Comparison of ENCODE assay signal across 9 mouse cellular contexts in genomic region chr3:138857805-138858546, GRCm38 (mm10).
DNase-seq lines count a peak whose midpoint lies in the region; ATAC-seq and TF ChIP-seq lines count a peak whose summit lies in the region.
"Had no signal": no experiment of that assay in that cellular context is flagged by ENCODE, and none has a peak within 500 bp of the region (broad histone marks: within the 10 kb centered on the region; RNA-seq: fewer than 3 reads in every experiment).

No protein-coding gene starts in this region.

- H3K9me3 ChIP-seq in lung, embryonic 14.5 days (ENCODE audit: low read depth, low read length), result no peaks in the 10 kb centered on the region
- H3K9me3 ChIP-seq in embryonic facial prominence, embryonic 14.5 days (ENCODE audit: control insufficient read depth, low read length), result no peaks in the 10 kb centered on the region
- no peaks in the 10 kb centered on the region for H3K9me3 ChIP-seq in intestine, embryonic 15.5 days
- no peaks in the 10 kb centered on the region for H3K9me3 ChIP-seq in stomach, embryonic 14.5 days (ENCODE audit: control insufficient read depth, low read depth, low read length)

- peak overlapping the region; percentile 91 for H3K27ac ChIP-seq in lung, embryonic 14.5 days (ENCODE audit: low read depth)
- peak overlapping the region; percentile 73 for H3K27ac ChIP-seq in embryonic facial prominence, embryonic 14.5 days (replicated peaks; ENCODE audit: low read depth, low read length)
- H3K27ac ChIP-seq in intestine, embryonic 15.5 days, result peak overlapping the region; percentile 28
- H3K27ac ChIP-seq in stomach, embryonic 14.5 days (ENCODE audit: low read length), result peak overlapping the region; percentile 85
- H3K27ac ChIP-seq: liver, embryonic 14.5 days had no signal

- H3K27me3 ChIP-seq in lung, embryonic 14.5 days (ENCODE audit: insufficient read depth, low read length), result no peaks in the 10 kb centered on the region
- no peaks in the 10 kb centered on the region for H3K27me3 ChIP-seq in embryonic facial prominence, embryonic 14.5 days (replicated peaks; ENCODE audit: control insufficient read depth, insufficient read depth, low read length)
- H3K27me3 ChIP-seq in intestine, embryonic 15.5 days (replicated peaks), result no peaks in the 10 kb centered on the region
- no peaks in the 10 kb centered on the region for H3K27me3 ChIP-seq in stomach, embryonic 14.5 days (ENCODE audit: control insufficient read depth, insufficient read depth, low read length)

- no peak overlapping the region for H3K4me3 ChIP-seq in lung, embryonic 14.5 days (ENCODE audit: low read depth, low read length)
- H3K4me3 ChIP-seq in lung, adult 2 months (replicated peaks; ENCODE audit: extremely low read depth, low read depth, low read length), result no peak overlapping the region
- no peak overlapping the region for H3K4me3 ChIP-seq in embryonic facial prominence, embryonic 14.5 days (ENCODE audit: low read depth, low read length)
- no peak overlapping the region for H3K4me3 ChIP-seq in intestine, embryonic 15.5 days (replicated peaks)
- no peak overlapping the region for H3K4me3 ChIP-seq in stomach, embryonic 14.5 days (ENCODE audit: low read depth, low read length)

- peak overlapping the region; percentile 34; the same call in 1 of the 2 replicates for H3K4me2 ChIP-seq in lung, embryonic 14.5 days
- H3K4me2 ChIP-seq in embryonic facial prominence, embryonic 14.5 days (ENCODE audit: low read depth, low read length), result no peak overlapping the region; the same call in 1 of the 2 replicates
- 0 out of 2 replicates have a peak overlapping the region, but pooled peaks have one; percentile 0 for H3K4me2 ChIP-seq in intestine, embryonic 15.5 days (replicated peaks)
- H3K4me2 ChIP-seq in stomach, embryonic 14.5 days (replicated peaks; ENCODE audit: low read depth, low read length), result no peak overlapping the region

- 24% methylated on average over 12 of the region's 12 CpGs for WGBS in lung, embryonic 14.5 days
- WGBS in lung, adult 2 months, result 68% methylated on average over 12 of the region's 12 CpGs
- WGBS in embryonic facial prominence, embryonic 14.5 days, result 31% methylated on average over 12 of the region's 12 CpGs
- whole genome bisulfite sequencing in intestine, embryonic 15.5 days, result 30% methylated on average over 12 of the region's 12 CpGs
- WGBS in stomach, embryonic 14.5 days, result 28% methylated on average over 12 of the region's 12 CpGs

- no peaks in the 10 kb centered on the region for H3K36me3 ChIP-seq in lung, embryonic 14.5 days (ENCODE audit: insufficient read depth)
- no peaks in the 10 kb centered on the region for H3K36me3 ChIP-seq in embryonic facial prominence, embryonic 14.5 days (ENCODE audit: control insufficient read depth, insufficient read depth, low read length)
- H3K36me3 ChIP-seq in intestine, embryonic 15.5 days, result no peaks in the 10 kb centered on the region
- no peaks in the 10 kb centered on the region for H3K36me3 ChIP-seq in stomach, embryonic 14.5 days (ENCODE audit: control insufficient read depth, insufficient read depth, low read length)

- TF ChIP-seq POLR2A in lung, adult 2 months (IDR thresholded peaks at IDR 0.05; ENCODE audit: borderline replicate concordance, extremely low read depth, low read depth, low read length), result no peak

- DNase-seq in lung, embryonic 14.5 days, result peak; percentile 85
- DNase-seq in lung, adult 2 months, result no peak
- DNase-seq in embryonic facial prominence, embryonic 14.5 days (ENCODE audit: low spot score), result peak; percentile 77
- DNase-seq in spleen, adult 12 weeks (ENCODE audit: low spot score), result no peak
- DNase-seq: gastrocnemius, postnatal 14 days had no signal

- TF ChIP-seq CTCF in lung, embryonic 14.5 days (IDR thresholded peaks at IDR 0.05; ENCODE audit: low read depth), result 0 out of 2 replicates have a peak, but pooled peaks have one; percentile 5
- TF ChIP-seq CTCF in lung, adult 2 months (IDR thresholded peaks at IDR 0.05; ENCODE audit: insufficient read depth, low read length), result no peak

- H3K4me1 ChIP-seq in lung, embryonic 14.5 days (ENCODE audit: insufficient read depth), result peaks cover 35% of the 10 kb centered on the region
- H3K4me1 ChIP-seq in lung, adult 2 months (ENCODE audit: control insufficient read depth, insufficient read depth, low read length), result peaks cover 12% of the 10 kb centered on the region
- H3K4me1 ChIP-seq in embryonic facial prominence, embryonic 14.5 days (ENCODE audit: control insufficient read depth, insufficient read depth, low read length), result peaks cover 55% of the 10 kb centered on the region
- H3K4me1 ChIP-seq in intestine, embryonic 15.5 days (replicated peaks), result peaks cover 15% of the 10 kb centered on the region
- peaks cover 41% of the 10 kb centered on the region for H3K4me1 ChIP-seq in stomach, embryonic 14.5 days (ENCODE audit: control insufficient read depth, insufficient read depth, low read length)

- H3K9ac ChIP-seq in lung, embryonic 14.5 days, result no peak overlapping the region
- H3K9ac ChIP-seq in embryonic facial prominence, embryonic 14.5 days (ENCODE audit: low read depth, low read length), result no peak overlapping the region
- H3K9ac ChIP-seq in intestine, embryonic 15.5 days, result no peak overlapping the region
- no peak overlapping the region for H3K9ac ChIP-seq in stomach, embryonic 14.5 days (replicated peaks; ENCODE audit: low read depth, low read length)
- H3K9ac ChIP-seq: liver, embryonic 14.5 days had no signal

- ATAC-seq in lung, embryonic 14.5 days (ENCODE audit: insufficient read depth), result peak; percentile 77
- ATAC-seq in embryonic facial prominence, embryonic 14.5 days (ENCODE audit: low read depth), result peak; percentile 45
- ATAC-seq in intestine, embryonic 15.5 days, result peak; percentile 67
- peak; percentile 62; the same call in 1 of the 2 replicates for ATAC-seq in stomach, embryonic 14.5 days (ENCODE audit: insufficient number of reproducible peaks, insufficient read depth, low FRiP score, low read depth)
- ATAC-seq in CD4-positive, CD25-positive, alpha-beta regulatory T cell, adult 4 months, result no peak

Comparison
In these comparisons a context has a peak if more than half of its experiments do, and no peak if none do; other contexts are left out.
1. DNase-seq: peak in lung, embryonic 14.5 days (single experiment) and embryonic facial prominence, embryonic 14.5 days (single experiment); none in lung, adult 2 months (single experiment) and spleen, adult 12 weeks (single experiment).
2. H3K27ac ChIP-seq: peak in every context shown above with its lines; median percentile 91 in lung, embryonic 14.5 days; 85 in stomach, embryonic 14.5 days; 73 in embryonic facial prominence, embryonic 14.5 days; 28 in intestine, embryonic 15.5 days.
3. H3K4me2 ChIP-seq: peak in lung, embryonic 14.5 days (single experiment) and intestine, embryonic 15.5 days (single experiment); none in embryonic facial prominence, embryonic 14.5 days (single experiment) and stomach, embryonic 14.5 days (single experiment).